Mouse (Mus musculus): ENCODE data around the gene Gps1.

- TF ChIP-seq KAT2A (conservative IDR thresholded peaks at IDR 0.05; ENCODE audit: low read depth, low read length) (no peak), ELF1 (IDR thresholded peaks at IDR 0.05; ENCODE audit: low read depth, low read length) (no peak), RCOR1 (IDR thresholded peaks at IDR 0.05; ENCODE audit: low read depth, low read length) (no peak), POLR2A (IDR thresholded peaks at IDR 0.05; ENCODE audit: control insufficient read depth in 1 of 2, insufficient read depth in 1 of 2, low read depth in 1 of 2, low read length in 2 of 2, poor library complexity in 1 of 2) (no peak), MEF2A (IDR thresholded peaks at IDR 0.05; ENCODE audit: extremely low read depth, insufficient replicate concordance, low read depth, low read length, poor library complexity, severe bottlenecking) (no peak), JUND (IDR thresholded peaks at IDR 0.05; ENCODE audit: low read depth, low read length) (no peak), NRF1 (IDR thresholded peaks at IDR 0.05; ENCODE audit: insufficient read depth, low read depth, low read length, poor library complexity, severe bottlenecking) (no peak), GATA1 (IDR thresholded peaks at IDR 0.05; ENCODE audit: low read depth, low read length) (no peak), POLR2AphosphoS5 (IDR thresholded peaks at IDR 0.05; ENCODE audit: borderline replicate concordance, low read depth, low read length) (no peak)
These were observed 6.9 kb upstream of the Gps1 start for GRCm38 (mm10) chr11:120777123-120777522.
